Mouse (Mus musculus) mouse embryonic stem cell (cell line): ENCODE measurements around the gene Ccr7.

Source experiments
- in situ Hi-C, 2 experiments: fragments of 300-500 bp; cut with MboI; formaldehyde crosslinking; loops; 1 replicate in 1 of 2; 3 replicates in 1 of 2; pipeline ENCODE4 v1.14.3; 2019 to 2020; ENCODE audit warnings: low sequenced_read_pairs in 2 of 2, low pct_unique_long_range_greater_than_20kb in 1 of 2, mixed read lengths in 1 of 2; ENCODE audit not compliant: unreplicated experiment in 1 of 2

Ccr7 gene

GRCm38 (mm10) chr11:99143123-99144082, 11.5 kb downstream of the Ccr7 start:
- in situ Hi-C loops = no loop called here

DNA sequence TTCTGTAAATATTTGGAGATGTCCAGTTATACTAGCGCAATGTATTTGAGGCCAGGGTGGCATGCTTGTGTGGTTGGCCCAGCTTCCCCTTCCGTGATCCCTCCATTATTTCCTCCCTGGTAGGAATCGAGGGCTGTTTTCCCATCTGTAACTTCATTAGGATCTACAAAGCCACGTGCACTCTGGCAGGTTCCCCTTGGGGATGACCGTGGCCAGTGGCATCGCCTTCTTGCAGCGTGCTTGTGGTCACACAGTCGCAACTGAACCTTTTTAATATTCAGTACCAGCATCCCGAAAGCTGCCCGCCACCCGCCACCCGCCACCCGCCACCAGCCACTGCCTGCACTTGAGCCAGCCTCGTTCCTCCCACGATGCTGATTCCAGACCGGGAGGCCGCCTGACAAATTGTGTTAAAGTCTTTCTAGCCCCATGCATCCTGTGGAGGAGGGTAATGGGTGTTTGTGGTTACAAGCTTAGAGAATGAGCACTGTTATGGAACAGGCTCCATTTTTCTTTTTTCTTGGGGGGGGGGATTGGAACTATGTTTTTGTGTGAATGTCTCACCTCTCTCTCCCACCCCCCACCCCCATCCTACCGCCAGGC, 12.3 kb downstream of the Ccr7 start:
- in situ Hi-C loops = no loop called here

- in situ Hi-C loops = no loop called here
Measured at GRCm38 (mm10) chr11:99142046-99142445, 12.8 kb downstream of the Ccr7 start.

DNA sequence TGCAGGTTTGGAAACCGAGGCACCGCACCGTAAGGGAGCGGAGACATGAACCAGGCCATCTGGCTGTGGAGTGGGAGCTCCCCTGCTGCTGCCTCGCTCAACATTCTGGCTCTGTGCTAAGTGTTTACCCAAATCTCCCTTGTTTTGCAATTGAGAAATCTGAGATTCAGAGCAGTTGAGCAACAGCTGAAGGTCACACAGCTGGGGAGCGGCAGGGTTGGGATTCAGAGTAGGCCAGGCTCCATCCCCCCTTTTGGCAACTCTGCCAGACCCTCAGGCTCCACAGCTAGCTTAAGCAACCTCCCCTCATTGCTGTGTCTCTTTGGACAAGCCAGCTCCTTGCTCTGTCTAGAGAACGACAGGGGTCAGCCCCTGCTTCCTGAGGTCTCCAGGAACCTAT, 13.3 kb downstream of the Ccr7 start:
- in situ Hi-C loops = no loop called here

DNA sequence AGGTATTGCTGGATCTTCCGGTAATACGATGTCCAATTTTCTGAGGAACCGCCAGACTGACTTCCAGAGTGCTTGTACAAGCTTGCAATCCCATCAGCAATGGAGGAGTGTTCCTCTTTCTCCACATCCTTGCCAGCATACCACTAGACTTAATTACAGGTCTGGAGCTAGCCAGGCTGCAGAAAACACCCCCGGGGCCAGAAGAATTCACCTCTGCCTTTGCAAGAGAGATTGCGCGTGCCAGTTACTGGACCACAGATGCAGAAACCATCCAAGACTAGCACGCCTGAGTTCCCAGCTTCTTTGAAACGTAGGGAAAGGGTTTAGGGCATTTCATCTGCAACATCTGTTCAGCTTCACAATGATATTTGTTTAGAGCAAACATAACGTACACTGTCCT, 15.9 kb downstream of the Ccr7 start:
- in situ Hi-C loops = no loop called here

DNA sequence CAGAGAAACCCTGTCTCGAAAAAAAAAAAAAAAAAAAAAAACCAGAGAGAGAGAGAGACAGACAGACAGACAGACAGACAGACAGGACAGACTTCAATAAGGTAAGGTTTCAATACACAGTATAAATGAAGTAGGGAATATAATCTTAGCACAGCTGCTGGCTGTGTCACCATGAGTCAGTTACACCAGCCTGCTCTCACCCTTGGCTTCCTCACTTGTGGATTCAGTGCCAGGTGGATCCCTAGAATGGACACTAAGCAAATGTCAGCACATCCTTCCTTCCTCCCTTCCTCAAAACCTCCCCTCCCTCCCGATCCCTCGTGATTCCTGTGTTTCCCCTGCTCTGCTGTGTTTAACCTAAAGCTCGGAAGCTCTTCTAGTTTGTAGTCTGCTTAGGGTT, 17.5 kb downstream of the Ccr7 start:
- in situ Hi-C loops = no loop called here

DNA sequence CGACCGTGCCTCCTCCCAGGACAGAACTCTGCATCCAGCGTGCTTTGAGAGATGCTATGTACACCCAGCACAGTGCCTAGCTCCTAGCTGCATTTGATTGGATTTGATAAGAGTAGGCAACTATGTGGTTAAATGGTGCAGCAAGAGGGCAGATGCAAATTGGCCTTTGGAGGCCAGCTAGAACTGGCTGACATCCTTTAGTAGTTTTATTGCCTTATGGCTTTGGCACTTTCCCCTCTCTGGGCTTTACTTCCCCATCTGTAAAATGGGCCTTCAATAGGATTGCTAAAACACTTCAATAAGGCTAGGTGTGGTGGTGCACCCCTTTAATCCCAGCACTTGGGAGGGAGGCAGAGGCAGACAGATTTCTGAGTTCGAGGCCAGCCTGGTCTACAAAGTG, 17.9 kb downstream of the Ccr7 start:
- in situ Hi-C loops = no loop called here

- in situ Hi-C loops = no loop called here
Measured at GRCm38 (mm10) chr11:99136361-99136760, 18.5 kb downstream of the Ccr7 start.

GRCm38 (mm10) chr11:99135047-99135440, 19.8 kb downstream of the Ccr7 start:
- in situ Hi-C loops = no loop called here

- in situ Hi-C loops = no loop called here
Measured at GRCm38 (mm10) chr11:99134266-99135046, 20.4 kb downstream of the Ccr7 start.

- in situ Hi-C loops = no loop called here
Measured at GRCm38 (mm10) chr11:99133285-99133897, 21.5 kb downstream of the Ccr7 start.

GRCm38 (mm10) chr11:99132091-99132730, 22.7 kb downstream of the Ccr7 start:
- in situ Hi-C loops = no loop called here

GRCm38 (mm10) chr11:99131463-99131840, 23.4 kb downstream of the Ccr7 start:
- in situ Hi-C loops = no loop called here

DNA sequence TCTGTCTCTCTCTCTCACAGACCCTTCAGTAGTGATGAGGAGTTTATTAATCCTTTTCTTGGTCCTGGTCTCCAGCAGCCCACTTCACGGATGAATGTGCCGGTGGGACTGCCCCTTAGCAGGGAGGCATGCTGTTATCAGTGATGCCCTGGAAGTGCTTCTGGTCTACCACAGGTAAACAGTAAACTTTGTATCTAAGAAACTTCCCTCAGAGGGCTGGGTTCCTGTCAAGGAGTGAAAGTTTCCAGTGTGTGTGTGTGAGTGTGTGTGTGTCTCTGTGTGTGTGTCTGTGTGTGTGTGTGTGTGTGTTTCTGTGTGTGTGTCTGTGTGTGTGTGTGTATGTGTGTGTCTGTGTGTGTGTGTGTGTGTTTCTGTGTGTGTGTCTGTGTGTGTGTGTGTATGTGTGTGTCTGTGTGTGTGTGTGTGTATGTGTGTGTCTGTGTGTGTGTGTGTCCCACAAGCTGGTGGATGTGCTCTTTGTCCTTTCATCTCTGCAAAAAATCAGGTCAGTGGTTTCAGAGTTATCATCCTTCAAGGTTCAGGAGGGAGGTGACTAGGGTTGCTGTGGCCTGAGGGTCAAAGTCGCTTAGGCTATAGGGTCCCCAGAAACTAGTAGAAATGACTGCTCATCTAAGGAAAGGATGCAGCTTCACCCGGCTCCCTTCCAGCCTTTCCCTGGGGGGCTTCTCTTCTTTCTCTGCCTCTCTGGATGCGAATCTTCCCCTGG, 24.0 kb downstream of the Ccr7 start:
- in situ Hi-C loops = no loop called here

- in situ Hi-C loops = no loop called here
Measured at GRCm38 (mm10) chr11:99129287-99129686, 25.6 kb downstream of the Ccr7 start.

DNA sequence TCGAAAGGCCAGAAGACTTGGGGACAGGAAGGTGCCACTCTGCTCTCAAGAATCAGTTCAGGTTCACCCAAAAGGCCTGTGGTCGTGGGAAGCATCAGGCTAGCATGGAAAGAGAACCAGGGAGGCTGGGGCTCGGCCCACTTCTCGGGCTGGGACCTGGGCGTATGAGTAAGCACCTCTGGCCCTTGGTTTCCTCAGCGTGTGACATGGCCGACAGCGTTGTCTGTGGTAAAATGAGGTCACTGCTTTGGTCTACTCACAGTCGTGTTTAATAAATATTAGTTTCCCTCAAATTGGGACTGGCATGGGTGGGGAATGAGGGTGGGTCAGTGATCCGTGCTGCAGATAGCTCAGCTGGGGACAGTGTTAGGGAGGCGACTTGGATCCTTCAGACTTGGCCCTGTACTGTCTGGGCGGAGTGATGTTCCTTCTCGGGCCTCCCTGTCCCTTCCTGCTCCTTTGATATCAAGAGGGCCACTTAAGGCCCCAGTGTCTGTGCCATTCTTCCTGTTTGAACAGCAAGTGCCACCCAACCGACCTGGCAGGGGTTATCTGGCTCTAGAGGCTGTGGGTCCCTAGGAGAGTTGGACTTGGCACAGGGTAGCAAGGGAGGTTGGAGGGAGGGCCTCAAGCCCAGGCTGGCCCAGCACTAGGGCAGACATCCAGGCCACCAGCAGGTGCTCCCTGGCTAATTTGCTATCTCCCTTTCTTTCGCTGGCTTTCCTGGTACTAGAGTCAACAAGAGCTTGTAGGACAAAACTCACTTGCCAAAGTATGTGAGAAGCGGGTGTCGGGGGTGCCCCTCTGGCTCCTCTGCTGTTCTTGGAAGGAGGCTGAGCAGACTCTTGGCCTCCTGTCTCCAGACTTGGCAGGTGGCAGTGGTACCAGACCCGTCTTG, 26.8 kb downstream of the Ccr7 start:
- in situ Hi-C loops = no loop called here
